Mouse (Mus musculus): ENCODE results near the gene 9530003J23Rik.

Gene 9530003J23Rik

GRCm38 (mm10) chr10:117203558-117203981 is 34.9 kb downstream of the 9530003J23Rik start:
- TF ChIP-seq GATA4 (IDR thresholded peaks at IDR 0.05; ENCODE audit: insufficient replicate concordance, low read length): no peak

GRCm38 (mm10) chr10:117202981-117203557 is 35.4 kb downstream of the 9530003J23Rik start:
- no peak for TF ChIP-seq GATA4 (IDR thresholded peaks at IDR 0.05; ENCODE audit: insufficient replicate concordance, low read length)

- TF ChIP-seq GATA4 (IDR thresholded peaks at IDR 0.05; ENCODE audit: insufficient replicate concordance, low read length): no peak
Measured at GRCm38 (mm10) chr10:117199701-117200100, 38.8 kb downstream of the 9530003J23Rik start.

- no peak for TF ChIP-seq GATA4 (IDR thresholded peaks at IDR 0.05; ENCODE audit: insufficient replicate concordance, low read length)
Measured at GRCm38 (mm10) chr10:117196696-117197095, 41.8 kb downstream of the 9530003J23Rik start.

- no peak for TF ChIP-seq GATA4 (IDR thresholded peaks at IDR 0.05; ENCODE audit: insufficient replicate concordance, low read length)
Measured at GRCm38 (mm10) chr10:117195748-117196147, 42.8 kb downstream of the 9530003J23Rik start.

- TF ChIP-seq GATA4 (IDR thresholded peaks at IDR 0.05; ENCODE audit: insufficient replicate concordance, low read length): no peak
Measured at GRCm38 (mm10) chr10:117195005-117195404, 43.5 kb downstream of the 9530003J23Rik start.

GRCm38 (mm10) chr10:117193364-117193763 is 45.1 kb downstream of the 9530003J23Rik start:
- TF ChIP-seq GATA4 (IDR thresholded peaks at IDR 0.05; ENCODE audit: insufficient replicate concordance, low read length): no peak

GRCm38 (mm10) chr10:117185399-117186089 is 53.0 kb downstream of the 9530003J23Rik start:
- no peak for TF ChIP-seq GATA4 (IDR thresholded peaks at IDR 0.05; ENCODE audit: insufficient replicate concordance, low read length)
